Mouse (Mus musculus): ENCODE data around the gene Prnd.

GRCm38 (mm10) chr2:131905776-131906175 lies 44.9 kb upstream of the Prnd start:
- TF ChIP-seq CHD2 (IDR thresholded peaks at IDR 0.05; ENCODE audit: low read depth, low read length) (no peak), ZNF384 (IDR thresholded peaks at IDR 0.05; ENCODE audit: low read depth, low read length) (no peak), ZC3H11A (IDR thresholded peaks at IDR 0.05; ENCODE audit: borderline replicate concordance, low read depth, low read length) (no peak), MAFK (IDR thresholded peaks at IDR 0.05; ENCODE audit: insufficient read depth, low read depth, low read length) (no peak), HCFC1 (IDR thresholded peaks at IDR 0.05; ENCODE audit: borderline replicate concordance, insufficient read depth, low read length) (no peak)
